Mouse (Mus musculus) urinary bladder, adult 18-20 months (tissue): Measurements from ENCODE around the gene Pard3.

Source experiments
- DNase-seq, 2 experiments: peaks; one replicate each; pipeline ENCODE4 v3.0.0; 2022; ENCODE audit warnings: low spot score in 2 of 2, mixed read lengths in 2 of 2

Gene Pard3

DNA sequence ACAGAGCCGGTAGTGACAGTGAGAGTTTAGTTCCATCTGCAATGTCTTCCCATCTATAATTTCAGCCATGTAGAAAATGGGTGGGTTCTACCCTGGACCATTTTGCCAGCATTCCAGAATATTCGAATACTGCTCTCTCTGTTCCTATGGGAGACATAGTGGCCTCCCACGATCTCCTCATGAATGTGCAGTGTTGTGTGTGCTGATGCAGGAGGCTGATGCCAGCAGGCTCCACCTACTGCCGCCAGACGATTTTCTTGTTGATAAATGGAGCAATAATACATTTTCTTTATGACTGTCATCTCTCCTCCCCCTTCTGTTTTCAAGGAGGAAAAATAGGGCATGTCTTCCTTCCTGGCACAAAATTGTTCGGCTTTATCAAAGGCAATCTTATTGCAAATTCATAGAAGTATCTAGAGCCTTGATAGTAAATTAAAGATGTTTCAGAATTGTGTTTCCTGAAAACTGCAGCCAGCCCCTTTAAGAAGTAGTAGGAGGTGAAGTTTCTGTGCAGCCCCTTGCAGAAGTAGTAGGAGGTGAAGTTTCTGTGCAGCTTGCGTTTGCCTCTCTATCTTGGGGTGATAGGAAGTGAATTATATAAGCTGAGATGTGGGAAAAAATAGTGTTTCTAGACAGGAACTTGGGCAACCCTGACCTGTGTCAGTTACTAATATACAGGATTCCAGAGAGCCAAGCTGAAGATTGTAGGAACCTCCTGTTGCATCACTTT, 545.0 kb downstream of the Pard3 start:
- DNase-seq = no peak

DNA sequence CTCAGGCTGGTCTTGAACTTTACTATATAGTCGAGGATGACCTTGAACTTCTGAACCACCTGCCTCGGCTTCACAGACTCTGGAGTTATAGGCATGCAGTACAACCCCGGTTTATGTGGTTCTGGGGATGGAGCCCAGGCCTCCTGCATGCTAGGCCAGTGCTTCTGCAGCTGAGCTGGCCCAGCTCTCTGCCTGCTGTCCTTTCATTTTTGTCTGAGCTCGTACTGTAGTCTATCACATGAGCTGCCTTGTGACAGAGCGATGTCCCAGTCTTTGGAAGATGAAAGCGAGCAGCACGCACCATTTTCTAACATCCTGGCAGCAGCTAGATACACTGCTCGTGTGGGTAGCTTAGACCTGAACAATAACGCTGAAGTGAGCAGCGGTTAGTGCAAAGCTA, 545.6 kb downstream of the Pard3 start:
- no peak for DNase-seq

DNA sequence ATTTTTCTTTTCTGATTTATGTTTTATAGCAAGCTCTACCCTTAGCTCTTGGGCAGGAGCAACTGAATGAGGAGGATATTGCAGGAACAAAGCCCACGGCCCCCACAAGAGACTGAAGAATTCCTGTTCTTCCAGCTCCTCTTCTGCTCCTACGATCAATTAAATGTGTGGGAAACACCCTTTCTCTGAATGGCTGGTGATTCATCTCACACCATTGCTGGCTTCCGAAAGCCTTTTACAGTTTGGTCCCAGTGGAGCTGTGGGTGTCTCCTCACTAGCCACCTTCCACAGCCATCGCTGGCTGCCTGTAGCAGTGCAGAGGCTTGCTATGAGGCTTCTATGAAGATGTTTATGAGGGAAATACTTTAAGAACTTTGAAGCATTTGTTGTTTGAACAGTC, 550.5 kb downstream of the Pard3 start:
- no peak for DNase-seq

DNA sequence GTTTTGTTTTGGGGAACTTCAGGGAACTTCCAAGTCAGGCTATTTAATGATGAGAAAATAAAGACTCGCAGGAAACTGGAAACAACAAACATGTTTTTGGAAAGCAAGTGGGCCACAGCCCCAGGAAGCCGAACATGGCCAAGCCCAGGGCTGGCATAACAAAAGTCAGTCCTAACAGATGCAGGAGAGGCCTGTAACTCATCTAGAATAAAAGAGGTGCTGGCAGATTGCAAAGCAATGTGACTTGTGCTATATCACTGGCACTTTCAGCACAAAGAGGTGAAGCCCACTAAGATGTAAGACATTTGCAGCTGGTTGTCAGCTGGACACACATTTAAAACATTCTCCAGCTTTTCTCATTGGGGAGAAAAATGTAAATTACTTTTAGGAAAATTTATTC, 553.0 kb downstream of the Pard3 start:
- DNase-seq = no peak

DNA sequence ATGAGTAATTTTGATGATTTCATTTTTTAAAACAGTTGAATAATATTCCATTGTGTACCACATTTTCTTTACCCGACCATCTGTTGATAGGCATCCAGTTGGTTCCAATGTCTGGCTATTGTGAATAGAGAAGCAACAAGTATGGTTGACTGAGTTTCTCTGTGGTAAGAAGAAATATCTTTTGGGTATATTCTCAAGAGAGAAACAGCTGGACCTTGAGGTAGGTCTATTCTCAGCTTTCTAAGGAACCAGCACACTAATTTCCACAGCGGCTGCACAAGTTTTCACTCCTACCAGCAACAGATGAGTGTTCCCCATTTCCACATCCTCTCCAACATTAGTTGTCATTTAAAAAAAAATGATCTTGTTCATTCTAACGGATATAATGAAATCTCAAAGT, 558.4 kb downstream of the Pard3 start:
- no peak for DNase-seq

DNA sequence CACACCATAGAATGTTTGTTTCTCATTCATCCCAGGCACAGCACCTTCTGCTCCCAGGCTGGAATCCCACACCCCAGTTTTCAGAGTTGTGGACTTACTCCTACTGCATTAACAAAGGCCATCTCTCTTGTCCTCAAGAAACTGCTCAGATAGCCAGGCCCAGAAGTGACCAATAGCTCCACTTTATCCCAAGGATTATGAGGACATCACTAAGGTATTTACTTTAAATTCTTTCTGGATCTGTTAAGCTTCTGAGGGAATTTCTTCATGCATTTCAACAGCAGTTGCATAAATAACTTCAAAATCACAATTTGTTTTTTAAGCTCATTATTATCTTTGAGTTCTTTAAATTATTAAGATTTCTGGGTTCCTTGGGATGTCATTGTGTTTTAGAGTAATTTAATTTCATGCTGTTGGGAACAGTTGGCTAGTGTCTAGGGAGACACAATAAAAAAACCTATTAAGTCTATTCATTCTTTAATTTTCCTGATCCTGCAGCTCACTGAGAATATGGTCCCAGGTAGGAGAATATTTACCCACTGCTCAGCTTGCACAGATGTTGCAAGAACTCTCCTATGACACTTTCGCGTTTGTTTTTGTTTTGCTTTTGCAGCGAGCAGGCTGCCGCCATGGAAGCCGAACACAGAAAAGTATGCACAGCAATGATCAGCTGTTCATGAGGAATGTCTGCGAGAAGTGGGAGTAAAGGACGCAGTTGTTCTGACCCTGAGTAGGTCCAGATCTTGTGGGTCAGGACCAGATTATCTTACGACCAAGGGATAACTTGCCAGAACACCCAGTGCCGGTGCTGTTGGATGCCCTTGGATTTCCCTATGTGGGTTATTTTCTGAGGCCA, 574.8 kb downstream of the Pard3 start:
- DNase-seq = no peak

DNA sequence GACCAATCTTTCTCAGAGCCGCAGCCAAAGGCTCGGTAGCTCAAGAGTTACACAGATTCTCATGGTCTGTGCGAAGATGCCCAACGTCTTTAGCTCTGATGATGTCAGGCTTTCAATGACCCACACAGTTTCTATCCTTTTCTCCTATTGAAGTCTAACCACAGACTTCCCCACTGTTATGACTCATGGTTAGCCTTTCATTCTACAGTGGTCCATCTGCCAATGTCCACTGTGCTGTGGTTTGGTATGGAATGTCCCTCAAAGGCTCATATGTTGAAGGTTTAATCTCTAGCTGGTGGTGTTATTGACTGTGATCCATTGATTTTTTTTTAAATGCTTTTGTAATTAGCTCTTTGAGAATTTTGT, 575.4 kb downstream of the Pard3 start:
- no peak for DNase-seq

DNA sequence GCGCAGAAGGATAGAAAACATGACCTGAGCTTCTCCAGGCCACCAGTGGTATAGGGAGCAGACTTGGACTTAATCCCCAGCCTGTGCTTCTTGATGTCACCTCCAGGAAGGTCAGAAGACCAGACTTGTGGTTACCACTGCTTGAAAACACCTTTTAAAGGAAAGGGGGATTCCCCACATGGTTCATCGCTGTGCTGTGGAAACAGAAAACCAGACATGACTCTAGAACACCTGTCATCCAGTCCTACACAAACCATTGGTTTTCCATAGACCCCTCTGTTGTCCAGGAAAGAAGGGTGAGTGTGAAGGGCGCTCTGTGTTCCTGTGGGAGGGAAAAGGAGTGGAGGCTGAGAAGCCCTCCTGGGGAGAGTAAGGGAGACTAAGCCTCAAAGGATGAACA, 591.9 kb downstream of the Pard3 start:
- no peak for DNase-seq
